Mouse (Mus musculus): ENCODE measurements at regions not wholly inside any gene's neighbourhood (a gene's known extent, or its start where the extent isn't known, plus 50 kb on each side); places are given as distances from the start of the nearest gene placed in this dataset.

DNA sequence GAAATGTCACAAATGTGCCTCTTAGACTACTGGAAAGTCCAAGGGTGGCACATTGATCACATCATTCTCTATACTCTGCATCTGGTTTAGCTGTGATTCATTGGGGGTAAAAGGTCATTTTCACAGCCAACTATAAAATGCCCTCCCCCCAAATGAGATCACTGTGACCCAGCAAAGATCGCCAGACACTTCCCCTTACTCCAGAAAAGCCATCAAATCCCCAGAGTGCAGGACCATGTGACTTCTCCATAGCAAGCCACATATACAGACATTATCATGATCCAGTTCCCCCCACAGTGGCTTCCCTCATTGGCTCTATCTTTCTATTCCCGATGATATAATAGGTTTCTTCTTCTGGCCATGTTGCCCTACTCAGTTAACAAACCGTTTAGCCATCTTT is 163.6 kb upstream of the Map1b start:
- TF ChIP-seq SIN3A (IDR thresholded peaks at IDR 0.05; ENCODE audit: low read length) (no peak), POLR2AphosphoS2 (IDR thresholded peaks at IDR 0.05; ENCODE audit: low read length) (no peak), POLR2A (IDR thresholded peaks at IDR 0.05; ENCODE audit: control insufficient read depth in 1 of 2, insufficient read depth in 1 of 2, low read depth in 1 of 2, low read length in 2 of 2, poor library complexity in 1 of 2) (no peak)
